Mouse (Mus musculus): Measurements from ENCODE around the gene Lonrf2. TPM values are rescaled to one million over a fixed set of nuclear protein-coding genes. Genes with fewer than 3 reads are reported as not detected.
A peak's percentile ranks its signal among the peaks of the same experiment; 100 is the strongest.

Lonrf2 gene
- total RNA-seq, 4 experiments from 2014 or later: 96.0 to 117 (median 106) TPM

DNA sequence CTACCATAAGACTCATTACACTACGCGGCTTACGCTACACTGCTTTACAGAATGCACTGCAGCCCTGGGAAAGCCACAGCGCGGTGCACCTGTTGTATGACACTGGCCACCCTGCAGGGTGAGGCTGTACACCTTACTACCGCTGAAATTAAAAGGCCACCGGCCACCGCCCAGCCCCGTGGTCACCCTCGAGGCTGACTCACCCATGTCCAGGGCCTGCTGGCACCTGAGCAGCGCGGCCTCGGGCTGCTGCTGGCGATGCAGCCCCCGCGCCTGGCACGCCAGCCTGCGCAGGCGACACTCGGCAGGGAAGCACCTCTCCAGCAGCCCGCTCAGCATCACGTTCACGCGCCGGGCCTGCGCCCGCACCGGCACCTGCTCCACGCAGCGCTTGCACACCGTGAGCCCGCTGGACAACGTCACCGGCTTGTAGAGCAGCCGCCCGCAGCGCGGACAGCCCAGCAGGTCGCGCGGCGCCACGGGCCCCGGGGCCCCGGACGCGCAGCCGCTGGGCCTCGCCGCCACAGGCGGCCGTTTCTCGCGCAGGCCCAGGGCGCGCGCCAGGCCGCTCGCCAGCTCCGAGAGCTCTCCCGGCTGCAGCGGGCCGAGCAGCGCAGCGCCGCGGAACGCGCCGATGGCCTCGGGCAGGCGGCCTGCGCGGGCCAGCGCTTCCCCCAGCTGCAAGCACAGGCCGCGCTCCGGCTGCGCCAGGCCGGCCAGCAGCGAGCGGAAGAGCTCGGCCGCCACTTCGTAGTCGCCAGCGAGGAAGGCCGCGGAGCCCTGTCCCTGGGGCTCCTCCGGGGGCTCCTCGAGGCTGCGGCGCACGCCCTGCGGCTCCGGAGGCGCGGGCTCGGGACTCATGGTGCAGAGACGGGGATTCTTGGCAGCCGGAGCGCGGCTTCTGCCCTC lies 689 bp downstream of the Lonrf2 start:
- peak; percentile 32 to 56 for DNase-seq (ENCODE audit: low spot score in 2 of 2)

DNA sequence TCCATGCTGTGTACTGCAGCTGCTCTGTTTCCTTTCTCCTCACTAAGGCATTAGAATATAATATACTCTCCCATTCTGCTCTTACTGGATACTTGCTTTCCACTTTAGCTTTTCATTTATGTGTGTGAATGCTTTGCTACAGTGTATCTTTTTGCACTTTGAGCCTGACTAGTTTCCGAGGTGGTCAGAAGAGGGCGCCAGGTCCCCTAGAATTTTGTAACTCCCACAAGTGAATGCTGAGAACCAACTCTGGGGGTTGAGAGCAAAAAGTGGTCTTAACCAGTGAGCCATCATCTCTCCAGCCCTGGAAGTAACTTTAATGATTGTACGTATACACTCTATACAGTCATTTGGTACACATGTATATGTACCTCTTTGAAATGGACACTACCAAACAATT lies 1.6 kb downstream of the Lonrf2 start:
- DNase-seq (ENCODE audit: low spot score in 2 of 2): no peak

DNA sequence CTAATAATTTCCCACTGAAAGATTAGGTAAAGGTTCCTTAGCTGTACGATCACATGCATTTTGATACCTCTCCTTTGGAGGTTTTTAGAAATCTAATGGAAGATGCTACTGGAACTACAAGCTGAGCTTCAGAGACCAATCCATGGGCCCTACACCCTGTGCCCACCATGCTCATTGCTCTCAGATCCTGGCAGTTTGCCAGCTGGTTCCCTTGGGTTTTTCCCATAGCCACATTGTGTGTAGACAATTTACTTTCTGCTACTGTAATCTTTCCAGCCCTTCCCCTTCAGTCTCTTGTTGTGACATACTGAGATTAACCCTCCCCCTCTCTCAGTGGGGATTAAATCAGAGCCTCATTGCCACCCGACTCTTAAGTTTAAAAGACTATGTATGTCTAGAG lies 11.6 kb downstream of the Lonrf2 start:
- no peak for DNase-seq (ENCODE audit: low spot score in 2 of 2)

DNA sequence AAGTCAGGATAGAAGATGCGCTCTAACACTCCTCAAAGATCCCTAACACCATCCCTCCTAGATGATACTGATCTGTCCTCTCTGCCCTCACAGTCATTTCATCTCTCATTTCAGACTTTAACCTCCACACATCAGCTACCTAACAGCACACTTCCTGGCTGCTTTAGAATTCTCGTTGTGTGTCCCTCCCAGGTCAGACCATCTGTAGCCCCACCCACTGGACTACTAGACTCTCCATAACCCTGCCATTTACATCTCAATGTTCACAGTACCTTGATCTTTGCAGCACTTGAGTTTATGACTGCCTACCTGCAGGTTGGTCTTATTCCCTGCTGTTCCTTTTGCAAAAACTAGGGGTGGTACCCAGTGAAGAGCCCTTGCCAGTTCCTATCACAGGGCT lies 12.7 kb downstream of the Lonrf2 start:
- no peak for DNase-seq (ENCODE audit: low spot score in 2 of 2)

DNA sequence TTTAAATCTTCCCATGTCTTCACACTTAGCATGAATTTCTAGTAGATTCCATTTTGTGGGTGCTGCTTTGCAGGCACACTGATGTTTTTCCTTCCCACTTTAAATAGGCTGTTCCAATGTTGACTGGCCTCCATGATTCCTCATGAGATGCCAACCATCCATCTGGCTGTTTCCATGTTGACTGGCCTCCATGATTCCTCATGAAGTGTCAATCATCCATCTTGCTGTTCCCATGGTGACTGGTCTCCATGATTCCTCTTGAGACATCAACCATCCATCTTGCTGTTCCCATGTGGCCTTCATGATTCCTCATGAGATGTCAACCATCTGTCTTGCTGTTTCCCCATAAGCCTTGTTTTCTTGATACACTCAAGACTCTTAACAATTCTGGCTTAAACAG lies 16.8 kb downstream of the Lonrf2 start:
- no peak for DNase-seq (ENCODE audit: low spot score in 2 of 2)

DNA sequence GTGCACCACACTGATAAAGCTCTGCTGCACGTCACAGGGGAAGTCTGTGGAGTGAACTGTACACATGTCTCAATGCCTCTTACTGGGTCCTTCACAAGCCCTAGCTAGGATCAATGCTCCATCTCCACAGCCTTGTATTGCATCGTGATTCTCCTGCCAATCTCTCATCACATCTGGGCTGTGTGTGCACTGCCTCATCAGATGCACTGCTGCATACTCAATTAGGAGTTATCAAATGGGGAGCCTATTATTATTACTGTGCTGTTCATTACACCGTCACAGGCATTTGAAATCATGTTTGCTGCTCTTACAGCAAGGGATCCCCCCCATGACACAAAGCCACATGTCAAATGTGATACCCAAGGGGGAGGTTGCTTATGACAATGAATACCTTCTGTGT lies 18.8 kb downstream of the Lonrf2 start:
- no peak for DNase-seq (ENCODE audit: low spot score in 2 of 2)

DNA sequence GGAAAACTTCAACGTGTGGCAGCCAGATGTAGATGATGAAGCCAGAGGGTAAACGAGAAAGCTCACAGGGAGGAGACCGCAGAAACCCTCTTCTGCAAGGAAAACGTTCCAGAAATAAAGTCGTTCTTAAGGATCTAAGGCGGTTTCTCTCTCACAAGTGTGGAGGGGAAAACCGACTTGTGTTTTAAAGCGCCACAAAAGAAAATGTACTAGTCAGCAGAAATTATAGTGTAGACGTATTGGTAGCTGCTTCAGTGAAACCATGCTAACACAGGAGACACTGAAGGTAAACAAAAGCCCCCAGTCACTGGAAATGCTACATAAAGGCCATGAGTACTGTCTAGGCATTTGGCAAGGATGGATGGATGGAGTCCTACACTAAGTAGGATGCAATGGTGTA lies 19.2 kb downstream of the Lonrf2 start:
- no peak for DNase-seq (ENCODE audit: low spot score in 2 of 2)

DNA sequence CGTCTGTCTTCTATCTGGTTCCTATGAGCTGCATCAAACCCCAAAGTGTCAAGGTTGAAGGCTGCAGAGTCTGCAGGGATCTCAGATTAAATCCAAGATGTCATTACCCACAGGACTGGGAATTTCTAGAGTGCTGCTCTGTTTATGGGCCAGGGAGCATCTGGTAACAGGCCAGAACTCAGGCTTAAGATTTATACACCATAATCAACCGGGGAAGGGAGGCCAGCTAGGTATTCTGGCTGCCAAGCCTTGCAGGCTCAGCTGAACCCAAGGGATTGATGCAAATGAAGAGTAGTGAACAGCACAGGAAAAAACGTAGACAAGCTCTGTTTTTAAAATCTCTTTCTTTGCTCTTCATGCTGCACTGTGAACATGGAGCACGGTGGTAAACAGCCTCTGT lies 20.2 kb downstream of the Lonrf2 start:
- DNase-seq (ENCODE audit: low spot score in 2 of 2): no peak

DNA sequence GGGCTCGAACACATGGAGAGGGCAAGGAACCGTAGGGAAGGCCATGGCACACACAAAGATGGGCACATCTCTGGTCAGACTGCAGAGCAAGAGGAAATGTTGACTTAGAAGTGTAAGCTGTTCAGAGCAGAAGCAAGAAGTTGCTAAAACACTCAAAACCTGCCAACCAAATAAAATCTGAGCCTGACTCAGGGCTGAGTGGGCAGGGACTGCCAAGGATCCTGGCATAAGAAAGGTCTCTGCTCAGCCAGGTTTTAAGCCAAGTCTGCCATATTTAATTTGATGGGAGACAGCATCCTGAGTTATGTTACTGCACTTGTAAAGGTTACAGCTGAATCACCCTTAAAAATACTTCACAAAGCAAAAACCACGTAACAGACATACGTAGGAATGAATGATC lies 29.4 kb downstream of the Lonrf2 start:
- no peak for DNase-seq (ENCODE audit: low spot score in 2 of 2)

DNA sequence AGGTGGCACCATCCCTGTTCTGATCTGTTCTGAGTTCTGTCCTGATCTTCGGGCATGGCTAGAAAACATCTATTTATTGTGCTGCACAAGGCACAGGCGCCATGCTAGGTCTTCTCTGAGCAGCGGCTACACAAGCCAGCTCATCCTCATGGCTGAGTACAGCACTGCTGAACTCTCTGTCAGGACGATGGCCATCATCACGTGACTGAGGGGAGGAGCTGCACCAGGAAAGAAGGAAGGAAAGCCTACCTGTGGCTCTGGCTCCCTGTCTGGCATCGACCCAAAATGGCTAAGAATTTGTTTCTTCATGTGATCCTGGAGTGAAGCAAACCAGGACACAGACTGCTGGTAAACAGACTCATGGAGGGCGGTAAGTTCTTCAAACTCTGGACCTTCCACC lies 36.1 kb downstream of the Lonrf2 start:
- no peak for DNase-seq (ENCODE audit: low spot score in 2 of 2)

DNA sequence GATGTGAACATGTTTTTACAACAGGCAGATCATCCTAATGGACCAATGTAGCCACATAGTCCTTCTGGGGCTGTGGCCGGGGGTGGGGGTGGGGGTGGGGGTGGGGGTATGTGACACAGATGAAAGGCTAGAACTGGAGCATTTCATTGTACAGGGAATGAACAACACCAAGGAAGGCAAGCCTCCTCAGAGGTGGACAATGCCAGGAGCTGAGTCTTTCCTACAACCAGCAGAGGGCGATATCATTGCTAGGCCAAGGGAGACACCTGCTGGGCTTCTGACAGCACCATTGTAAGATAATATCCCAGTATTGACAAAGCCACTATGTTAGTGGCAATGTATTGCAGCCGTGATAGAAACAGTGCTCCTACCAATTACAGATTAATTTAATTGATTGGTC lies 37.2 kb downstream of the Lonrf2 start:
- DNase-seq (ENCODE audit: low spot score in 2 of 2): no peak

DNA sequence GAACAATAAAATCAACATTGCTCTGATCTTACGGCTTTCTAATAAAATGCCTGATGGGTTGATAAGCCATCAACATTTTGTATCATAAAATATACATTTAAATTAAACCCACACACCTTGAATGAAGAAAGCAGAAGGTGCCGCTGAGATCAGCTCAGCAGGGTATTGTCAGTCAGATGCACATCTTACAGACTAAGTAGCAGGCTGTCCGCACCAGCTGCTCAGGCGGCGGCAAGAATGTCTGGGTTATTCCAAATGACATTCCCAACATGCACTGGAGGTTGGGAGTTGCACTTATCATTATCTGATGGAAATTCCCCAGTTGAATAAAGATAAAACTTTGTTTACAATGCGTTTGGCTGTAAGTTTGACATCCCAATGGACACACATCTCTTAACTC lies 39.6 kb downstream of the Lonrf2 start:
- no peak for DNase-seq (ENCODE audit: low spot score in 2 of 2)

DNA sequence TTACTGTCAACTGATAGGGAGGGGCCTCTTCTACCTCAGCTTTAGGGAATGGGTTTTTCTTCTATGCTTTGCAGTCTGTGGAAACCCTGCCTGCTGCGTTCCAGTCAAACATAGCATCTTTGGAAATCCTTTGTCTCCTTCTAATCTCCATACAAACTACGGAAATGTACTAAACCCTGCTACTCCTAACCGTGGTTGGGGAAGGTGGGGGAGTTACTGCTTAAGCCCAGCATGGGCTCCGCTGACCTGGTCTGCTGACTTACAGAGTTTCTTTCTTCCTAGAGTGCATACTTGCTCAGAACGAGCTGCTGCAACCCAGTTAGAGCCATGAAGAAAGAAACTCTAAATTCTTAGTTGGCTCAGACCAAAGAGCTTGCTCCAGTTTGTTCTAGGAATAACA lies 41.0 kb downstream of the Lonrf2 start:
- DNase-seq (ENCODE audit: low spot score in 2 of 2): no peak

DNA sequence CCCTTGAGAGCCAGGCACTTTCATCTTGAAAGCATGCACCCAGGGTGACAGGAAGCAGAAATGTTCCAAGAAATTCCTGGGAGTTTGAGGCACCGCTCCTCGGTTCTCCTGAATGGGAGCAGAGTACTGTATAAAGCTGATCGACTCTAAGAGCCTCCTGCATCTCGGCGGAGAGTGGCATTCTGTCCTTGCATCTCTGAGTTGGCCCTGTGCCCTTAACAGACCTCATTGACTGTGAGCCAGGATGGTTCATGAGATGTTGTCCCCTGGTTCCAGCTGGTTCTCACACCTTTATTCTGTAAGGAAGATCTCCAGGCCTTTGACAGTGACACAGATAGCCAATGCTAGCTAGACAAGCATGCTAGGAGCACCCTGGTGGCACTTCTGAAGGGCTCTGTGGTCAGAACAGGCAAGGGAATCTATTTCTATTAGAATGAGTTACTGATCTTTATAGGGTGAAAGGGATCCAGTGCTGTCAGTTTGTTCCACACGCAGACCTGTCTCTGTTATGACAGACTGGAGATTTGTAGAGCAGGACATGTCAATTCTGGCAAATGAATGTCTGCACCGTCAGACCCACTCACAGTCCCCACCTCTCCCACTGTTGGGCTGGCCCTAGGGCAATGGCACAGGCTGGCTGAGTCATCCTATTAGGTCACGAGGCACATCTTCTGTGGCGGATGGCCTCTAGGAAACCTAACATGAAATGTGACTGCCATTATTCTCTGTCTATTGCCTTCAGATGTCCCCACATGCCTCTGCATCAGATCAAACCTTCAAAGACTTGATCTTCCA lies 45.3 kb downstream of the Lonrf2 start:
- no peak for DNase-seq (ENCODE audit: low spot score in 2 of 2)

DNA sequence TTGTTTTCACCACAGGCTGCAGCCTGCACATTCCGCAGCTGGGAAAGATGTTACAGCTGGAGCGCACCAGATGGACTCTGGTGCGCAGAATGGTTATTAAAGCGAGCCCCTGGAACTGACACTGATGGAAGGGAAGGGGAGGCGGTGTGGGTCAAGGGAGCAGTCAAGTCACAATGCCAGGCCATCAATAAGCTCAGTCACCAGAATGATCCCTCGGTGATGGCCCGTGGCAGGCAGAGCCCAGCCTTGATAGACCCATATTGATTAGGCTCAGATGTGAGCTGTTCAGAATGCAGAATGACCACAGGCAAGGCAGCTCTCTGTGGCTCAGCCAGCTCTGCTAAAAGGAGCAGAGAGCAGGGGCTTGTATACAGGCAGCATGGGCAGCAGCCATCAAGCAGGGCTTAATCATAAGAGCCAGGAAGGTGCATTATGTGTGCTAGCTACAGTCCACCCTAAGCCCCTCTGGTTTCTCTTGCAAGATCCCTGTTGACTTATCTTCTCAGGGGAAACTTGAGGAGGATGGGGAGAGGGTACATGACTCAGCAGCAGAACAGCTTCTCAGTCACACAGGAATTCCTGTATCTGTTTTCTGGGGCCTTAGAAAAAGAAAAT lies 46.4 kb downstream of the Lonrf2 start:
- no peak for DNase-seq (ENCODE audit: low spot score in 2 of 2)

DNA sequence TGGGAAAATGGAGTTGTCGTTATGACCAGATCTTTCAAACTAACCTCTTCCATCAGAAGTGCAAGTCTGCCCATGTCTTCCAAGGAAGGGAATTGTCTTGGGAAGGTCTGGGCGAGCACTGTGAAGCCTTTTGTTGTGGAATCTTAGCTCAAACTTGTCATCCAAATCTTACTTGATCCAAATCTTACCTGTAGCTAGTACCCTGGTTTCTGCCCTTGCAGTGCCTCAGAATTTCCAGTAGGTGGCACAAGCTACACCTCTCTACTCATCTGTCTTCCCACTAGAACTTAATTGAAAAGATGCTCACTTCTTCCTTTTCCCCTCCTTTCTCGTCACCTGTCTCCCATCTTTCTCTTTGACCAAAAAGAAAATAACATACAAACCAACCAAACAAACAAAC lies 47.6 kb downstream of the Lonrf2 start:
- DNase-seq (ENCODE audit: low spot score in 2 of 2): no peak

DNA sequence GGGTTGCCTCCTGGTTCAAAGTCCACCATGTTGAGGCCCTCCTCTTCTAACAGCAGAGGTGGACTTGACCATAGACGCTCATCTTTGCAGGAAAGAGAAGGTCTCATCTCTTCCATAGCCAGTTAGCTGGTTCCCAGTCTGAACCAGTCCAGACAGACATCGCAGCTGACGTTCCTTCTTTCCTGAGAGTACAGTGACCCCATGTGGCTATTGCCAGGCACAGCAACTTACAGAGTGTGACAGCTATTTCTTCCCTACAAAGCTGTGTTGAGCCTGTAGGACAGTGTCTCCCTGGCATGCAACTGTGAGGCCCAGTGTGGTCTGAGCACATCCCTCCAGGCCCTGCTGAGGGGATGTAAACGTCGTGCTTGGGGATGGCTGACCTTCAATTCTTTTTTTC lies 49.1 kb downstream of the Lonrf2 start:
- DNase-seq (ENCODE audit: low spot score in 2 of 2): peak; percentile 53 to 60

DNA sequence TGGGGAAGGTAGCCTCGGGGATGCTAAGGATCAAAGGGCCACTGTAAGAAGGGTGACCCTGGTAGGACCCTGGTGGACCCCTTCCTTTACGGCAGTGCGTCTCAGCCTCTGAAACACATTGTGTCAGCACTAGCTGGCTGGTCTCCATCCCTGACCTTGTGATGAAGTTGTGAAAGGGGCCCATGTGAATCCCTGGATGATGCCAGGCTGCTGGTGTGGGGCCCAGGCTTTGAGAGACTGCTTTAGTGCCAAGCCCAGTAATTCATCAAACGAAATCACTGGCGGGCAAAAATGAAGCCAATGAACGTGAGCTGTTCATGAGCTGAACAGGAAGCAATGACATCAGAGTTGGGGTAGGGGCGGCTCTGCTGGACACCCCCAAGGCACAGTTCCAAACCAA lies 50.2 kb downstream of the Lonrf2 start:
- no peak for DNase-seq (ENCODE audit: low spot score in 2 of 2)

DNA sequence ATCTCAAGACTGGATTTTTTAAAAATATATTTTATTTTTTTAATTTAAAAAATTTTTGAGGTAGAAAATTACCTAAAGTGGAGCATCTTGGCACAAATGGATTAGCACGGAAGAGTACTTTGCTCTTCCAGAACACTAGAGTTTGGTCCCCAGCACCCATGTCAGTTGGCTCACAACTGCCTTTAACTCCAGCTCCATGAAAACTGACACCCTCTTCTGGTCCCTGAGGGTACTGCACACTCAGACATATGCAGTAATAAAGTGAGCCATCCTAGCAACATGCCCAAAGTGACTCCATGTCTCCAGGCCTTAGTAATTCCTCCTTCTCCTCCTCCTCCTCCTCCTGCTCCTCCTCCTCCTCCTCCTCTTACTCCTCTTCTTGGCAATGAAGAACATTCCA lies 58.2 kb downstream of the Lonrf2 start:
- DNase-seq (ENCODE audit: low spot score in 2 of 2): no peak

DNA sequence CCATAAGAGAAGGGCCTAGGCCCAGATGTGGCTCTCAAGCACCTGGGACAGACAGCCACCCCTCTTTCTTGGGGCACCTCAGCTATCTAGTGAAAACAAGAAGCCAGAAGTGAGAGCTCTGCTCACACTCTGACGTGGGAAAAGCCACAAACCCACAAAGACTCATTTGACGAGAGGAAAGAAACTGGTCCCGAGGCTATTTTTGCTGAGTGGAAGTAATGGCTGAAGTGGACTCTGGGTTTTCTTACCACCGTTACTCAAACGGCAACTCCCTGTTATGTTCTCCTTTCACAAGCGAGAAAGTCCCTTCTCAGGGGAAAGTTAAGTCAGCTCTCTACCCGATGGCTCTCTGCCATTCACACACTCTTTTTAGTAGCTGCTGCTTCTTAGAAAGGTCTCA lies 59.0 kb downstream of the Lonrf2 start:
- DNase-seq (ENCODE audit: low spot score in 2 of 2): no peak

DNA sequence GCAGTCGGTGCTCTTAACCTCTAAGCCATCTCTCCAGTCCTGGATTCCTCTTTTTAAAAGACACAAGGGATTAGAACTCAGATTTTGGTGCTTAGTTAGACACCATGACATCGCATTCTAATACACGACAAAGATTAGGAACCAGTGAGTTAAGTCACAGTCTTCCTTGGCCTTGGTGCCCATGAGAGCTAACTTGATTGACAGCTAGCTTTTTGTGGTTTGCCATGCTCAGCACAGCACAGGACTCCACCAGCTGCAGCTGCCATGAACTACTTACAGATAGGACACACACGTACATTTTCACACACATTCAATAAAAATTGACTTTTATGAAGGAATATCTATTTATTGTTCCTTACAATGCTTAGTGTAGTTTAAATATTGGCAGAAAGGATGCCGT lies 60.8 kb downstream of the Lonrf2 start:
- DNase-seq (ENCODE audit: low spot score in 2 of 2): no peak

DNA sequence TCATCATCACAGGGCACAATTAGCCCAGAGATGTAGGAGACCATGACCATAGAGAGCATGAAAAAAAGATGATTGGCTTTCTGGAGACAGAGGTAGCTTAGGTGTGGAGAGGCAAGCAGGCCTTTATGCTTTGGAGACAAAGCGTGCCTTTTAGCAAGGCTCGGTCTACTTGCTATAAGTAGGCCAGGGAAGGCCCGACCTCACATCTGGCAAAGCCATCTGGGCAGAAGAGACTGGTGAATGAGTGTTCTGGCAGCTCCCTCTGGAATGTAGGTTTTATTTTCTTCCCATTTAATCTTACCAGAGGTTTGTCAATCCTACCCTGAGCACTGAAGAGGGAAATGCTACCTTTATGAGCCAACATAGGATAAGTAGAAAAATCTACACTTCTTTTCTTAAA lies 65.8 kb downstream of the Lonrf2 start:
- DNase-seq (ENCODE audit: low spot score in 2 of 2): no peak
